Mouse (Mus musculus): ENCODE data around the gene Boc. TPM values are rescaled to one million over a fixed set of nuclear protein-coding genes. Genes with fewer than 3 reads are reported as not detected.
"Not testable (repeated sequence)": the region's sequence is repeated elsewhere in the genome, so short reads cannot be mapped to it uniquely, and the experiment has no call there.

Boc gene
- polyA plus RNA-seq, 2 experiments: 0.15 to 0.27 TPM

- no peaks in the 10 kb centered on the region for H3K4me1 ChIP-seq (replicated peaks; ENCODE audit: control insufficient read depth in 2 of 2, insufficient read depth in 2 of 2, low read length in 1 of 2)
- no peak overlapping the region for H3K4me2 ChIP-seq (ENCODE audit: low read depth)
- H3K27me3 ChIP-seq (ENCODE audit: control insufficient read depth, insufficient read depth, low read length): no peaks in the 10 kb centered on the region
- ATAC-seq (ENCODE audit: insufficient read depth) (no peak), DNase-seq (ENCODE audit: low read depth in 3 of 3, low spot score in 3 of 3) (no peak)
- no peak for TF ChIP-seq CTCF (IDR thresholded peaks at IDR 0.05; ENCODE audit: low read depth)
- TF ChIP-seq EP300 (IDR thresholded peaks at IDR 0.05; ENCODE audit: low read depth): no peak
- H3K4me3 ChIP-seq (ENCODE audit: insufficient read depth in 1 of 2, low read depth in 2 of 2, low read length in 2 of 2): no peak overlapping the region
- H3K27ac ChIP-seq: no peak overlapping the region
- no peaks in the 10 kb centered on the region for H3K36me3 ChIP-seq (replicated peaks; ENCODE audit: control insufficient read depth, insufficient read depth, low read depth)
- 67% methylated on average over 2 of the region's 2 CpGs for WGBS (ENCODE audit: insufficient replicate concordance)
- H3K9me3 ChIP-seq (ENCODE audit: control insufficient read depth, low read length): no peaks in the 10 kb centered on the region
- H3K9ac ChIP-seq (replicated peaks): no peak overlapping the region
Observed at GRCm38 (mm10) chr16:44458826-44459225, 99.9 kb downstream of the Boc start.

GRCm38 (mm10) chr16:44457858-44458257, 100.8 kb downstream of the Boc start:
- TF ChIP-seq CTCF (IDR thresholded peaks at IDR 0.05; ENCODE audit: low read depth): no peak
- no peak for TF ChIP-seq EP300 (IDR thresholded peaks at IDR 0.05; ENCODE audit: low read depth)
- Histone ChIP-seq H3K4me2 (ENCODE audit: low read depth) (no peak overlapping the region), H3K27ac (no peak overlapping the region), H3K4me1 (replicated peaks; ENCODE audit: control insufficient read depth in 2 of 2, insufficient read depth in 2 of 2, low read length in 1 of 2) (no peaks in the 10 kb centered on the region), H3K4me3 (ENCODE audit: insufficient read depth in 1 of 2, low read depth in 2 of 2, low read length in 2 of 2) (no peak overlapping the region), H3K9ac (replicated peaks) (no peak overlapping the region), H3K27me3 (ENCODE audit: control insufficient read depth, insufficient read depth, low read length) (no peaks in the 10 kb centered on the region), H3K36me3 (replicated peaks; ENCODE audit: control insufficient read depth, insufficient read depth, low read depth) (no peaks in the 10 kb centered on the region), H3K9me3 (ENCODE audit: control insufficient read depth, low read length) (no peaks in the 10 kb centered on the region)
- DNase-seq (ENCODE audit: low read depth in 3 of 3, low spot score in 3 of 3) (no peak), ATAC-seq (ENCODE audit: insufficient read depth) (no peak)
- WGBS (ENCODE audit: insufficient replicate concordance): 33% methylated on average over 2 of the region's 2 CpGs

- not testable (repeated sequence) for H3K36me3 ChIP-seq (replicated peaks; ENCODE audit: control insufficient read depth, insufficient read depth, low read depth); H3K4me2 ChIP-seq (ENCODE audit: low read depth); ATAC-seq (ENCODE audit: insufficient read depth); H3K27me3 ChIP-seq (ENCODE audit: control insufficient read depth, insufficient read depth, low read length); H3K27ac ChIP-seq; H3K9me3 ChIP-seq (ENCODE audit: control insufficient read depth, low read length); H3K4me3 ChIP-seq (ENCODE audit: insufficient read depth in 1 of 2, low read depth in 2 of 2, low read length in 2 of 2); H3K9ac ChIP-seq (replicated peaks); H3K4me1 ChIP-seq (replicated peaks; ENCODE audit: control insufficient read depth in 2 of 2, insufficient read depth in 2 of 2, low read length in 1 of 2); DNase-seq (ENCODE audit: low read depth in 3 of 3, low spot score in 3 of 3)
- WGBS (ENCODE audit: insufficient replicate concordance): 85% methylated on average over 15 of the region's 15 CpGs
Observed at GRCm38 (mm10) chr16:44441913-44442312, 116.8 kb downstream of the Boc start.

GRCm38 (mm10) chr16:44435481-44435880, 123.2 kb downstream of the Boc start:
- no peak overlapping the region for H3K27ac ChIP-seq
- no peaks in the 10 kb centered on the region for H3K4me1 ChIP-seq (replicated peaks; ENCODE audit: control insufficient read depth in 2 of 2, insufficient read depth in 2 of 2, low read length in 1 of 2)
- ATAC-seq (ENCODE audit: insufficient read depth): no peak
- H3K4me3 ChIP-seq (ENCODE audit: insufficient read depth in 1 of 2, low read depth in 2 of 2, low read length in 2 of 2): no peak overlapping the region
- no peaks in the 10 kb centered on the region for H3K9me3 ChIP-seq (ENCODE audit: control insufficient read depth, low read length)
- no peak overlapping the region for H3K4me2 ChIP-seq (ENCODE audit: low read depth)
- no peak for TF ChIP-seq EP300 (IDR thresholded peaks at IDR 0.05; ENCODE audit: low read depth)
- TF ChIP-seq CTCF (IDR thresholded peaks at IDR 0.05; ENCODE audit: low read depth): no peak
- DNase-seq (ENCODE audit: low read depth in 3 of 3, low spot score in 3 of 3): no peak
- no peak overlapping the region for H3K9ac ChIP-seq (replicated peaks)
- no peaks in the 10 kb centered on the region for H3K27me3 ChIP-seq (ENCODE audit: control insufficient read depth, insufficient read depth, low read length)
- WGBS (ENCODE audit: insufficient replicate concordance): 45% methylated on average over 4 of the region's 4 CpGs
- H3K36me3 ChIP-seq (replicated peaks; ENCODE audit: control insufficient read depth, insufficient read depth, low read depth): no peaks in the 10 kb centered on the region

Small RNA genes lying within 50 kb of the gene (microRNA-seq; reads per million reads assigned to microRNA genes)
- gene Mir3081: not detected

Other genes with a start within 250 kb of the Boc start
- gene Sidt1, start 225.7 kb downstream of the Boc start, polyA plus RNA-seq (2012; rRNA removed): 0.01 and 0.08 TPM in 2 replicates
- gene Sidt1, start 225.7 kb downstream of the Boc start, polyA plus RNA-seq (2014; fragmentation: Nextera tagmentation; extraction: Ambion mirVana): not detected in 2 replicates
- gene Spice1, start 211.8 kb downstream of the Boc start, polyA plus RNA-seq (2012; rRNA removed): 6.2 and 8.3 TPM in 2 replicates
- 4.8 and 9.2 TPM in 2 replicates for gene Spice1, start 211.8 kb downstream of the Boc start, polyA plus RNA-seq (2014; fragmentation: Nextera tagmentation; extraction: Ambion mirVana)
- gene Cfap44, start 164.1 kb downstream of the Boc start, polyA plus RNA-seq (2012; rRNA removed): 0.19 and 0.59 TPM in 2 replicates
- gene Cfap44, start 164.1 kb downstream of the Boc start, polyA plus RNA-seq (2014; fragmentation: Nextera tagmentation; extraction: Ambion mirVana): 0.24 and 0.47 TPM in 2 replicates
- 2.2 and 3.9 TPM in 2 replicates for gene Nepro, start 165.4 kb upstream of the Boc start, polyA plus RNA-seq (2012; rRNA removed)
- gene Nepro, start 165.4 kb upstream of the Boc start, polyA plus RNA-seq (2014; fragmentation: Nextera tagmentation; extraction: Ambion mirVana): 2.4 and 2.8 TPM in 2 replicates
- gene Gtpbp8, start 187.5 kb upstream of the Boc start, polyA plus RNA-seq (2012; rRNA removed): 2.6 and 4.1 TPM in 2 replicates
- 16.3 and 20.2 TPM in 2 replicates for gene Gtpbp8, start 187.5 kb upstream of the Boc start, polyA plus RNA-seq (2014; fragmentation: Nextera tagmentation; extraction: Ambion mirVana)
- 1.2 and 2.1 TPM in 2 replicates for gene Cd200r1, start 206.8 kb upstream of the Boc start, polyA plus RNA-seq (2012; rRNA removed)
- 3.1 and 3.4 TPM in 2 replicates for gene Cd200r1, start 206.8 kb upstream of the Boc start, polyA plus RNA-seq (2014; fragmentation: Nextera tagmentation; extraction: Ambion mirVana)